Mouse (Mus musculus) ES-E14 (cell line): ENCODE results near the gene Hoxb2.

Experiments
- CHD2 ChIP-seq: IDR thresholded peaks from 2 replicates; pipeline ENCODE4 v1.6.1; 2014; ENCODE audit warnings: mild to moderate bottlenecking, low read depth, low read length, inconsistent platforms
- MAFK ChIP-seq: IDR thresholded peaks from 2 replicates; pipeline ENCODE4 v1.6.1; 2014; ENCODE audit warnings: mild to moderate bottlenecking, low read depth, low read length, inconsistent platforms; ENCODE audit not compliant: insufficient read depth
- ZC3H11A ChIP-seq: IDR thresholded peaks from 2 replicates; pipeline ENCODE4 v1.6.1; 2012; ENCODE audit warnings: low read depth, mild to moderate bottlenecking, inconsistent platforms, low read length, borderline replicate concordance

- TF ChIP-seq CHD2 (no peak), MAFK (no peak), ZC3H11A (no peak)
Observed at GRCm38 (mm10) chr11:96325747-96326212, 24.5 kb upstream of the Hoxb2 start.
